Mouse (Mus musculus) neural tube, embryonic 11.5 days (tissue): ENCODE measurements around the gene Fbxo10. TPM values are rescaled to one million over a fixed set of nuclear protein-coding genes. Genes with fewer than 3 reads are reported as not detected.
"Not testable (repeated sequence)": the region's sequence is repeated elsewhere in the genome, so short reads cannot be mapped to it uniquely, and the experiment has no call there.

ENCODE experiments used
- ATAC-seq: fragments of 200-750 bp; cut with Nextera tagmentation; 2 replicates; pipeline ENCODE4 v1.8.0; 2017; ENCODE audit warnings: moderate number of reproducible peaks, mild to moderate bottlenecking, moderate TSS enrichment, moderate library complexity; ENCODE audit not compliant: insufficient read depth, low FRiP score, low TSS enrichment
- DNase-seq: peaks from one replicate; pipeline ENCODE4 v3.0.0-alpha.2; 2015; ENCODE audit warnings: low spot score
- H3K27ac ChIP-seq: fragments of 300-500 bp; sonication (generic); 2 replicates; pipeline ENCODE4 v1.5.1; 2014; ENCODE audit warnings: low read depth, mild to moderate bottlenecking, low read length
- H3K27me3 ChIP-seq: fragments of 300-500 bp; sonication (generic); 2 replicates; pipeline ENCODE4 v1.6.1; 2014; ENCODE audit warnings: mild to moderate bottlenecking, low read length, mixed read lengths; ENCODE audit not compliant: control insufficient read depth, insufficient read depth
- H3K36me3 ChIP-seq: fragments of 300-500 bp; sonication (generic); 2 replicates; pipeline ENCODE4 v1.6.1; 2014; ENCODE audit warnings: mild to moderate bottlenecking, low read length, moderate library complexity, mixed read lengths; ENCODE audit not compliant: control insufficient read depth, insufficient read depth
- H3K4me1 ChIP-seq: fragments of 300-500 bp; sonication (generic); 2 replicates; pipeline ENCODE4 v1.6.1; 2014; ENCODE audit warnings: low read length, mixed read lengths; ENCODE audit not compliant: control insufficient read depth, insufficient read depth
- H3K4me2 ChIP-seq: fragments of 300-500 bp; sonication (generic); 2 replicates; pipeline ENCODE4 v1.6.1; 2014; ENCODE audit warnings: low read depth, mild to moderate bottlenecking, moderate library complexity
- H3K4me3 ChIP-seq: fragments of 300-500 bp; sonication (generic); 2 replicates; pipeline ENCODE4 v1.5.1; 2014; ENCODE audit warnings: low read depth, low read length
- H3K9ac ChIP-seq: fragments of 300-500 bp; sonication (generic); 2 replicates; pipeline ENCODE4 v1.6.1; 2014; ENCODE audit warnings: mild to moderate bottlenecking, low read length
- H3K9me3 ChIP-seq: fragments of 300-500 bp; sonication (generic); 2 replicates; pipeline ENCODE4 v1.6.1; 2016; ENCODE audit warnings: low read length; ENCODE audit not compliant: control insufficient read depth
- WGBS: fragments of 180-500 bp; shearing (Covaris S2); extraction: QIAGEN DNeasy Blood & Tissue Kit; methylation state at CpG from one replicate; pipeline ENCODE4 v1.1.7; 2014; 5-methylcytosine and 5-hydroxymethylcytosine counted together
- polyA plus RNA-seq: library from polyadenylated mRNA; unstranded; fragments of >200 nt; fragmentation: Nextera tagmentation; extraction: Ambion mirVana; gene quantifications from 2 replicates; pipeline ENCODE4 v1.2.1, GENCODE M21; 2014

The Fbxo10 gene
- polyA plus RNA-seq, 1 experiment from 2014 or later = 9.8 TPM

- 68% methylated on average over 3 of the region's 3 CpGs for WGBS
- Histone ChIP-seq H3K27me3 (no peaks in the 10 kb centered on the region), H3K36me3 (peaks cover 2% of the 10 kb centered on the region; the same call in 1 of the 2 replicates), H3K4me2 (no peak overlapping the region), H3K4me3 (no peak overlapping the region), H3K27ac (no peak overlapping the region), H3K9me3 (no peaks in the 10 kb centered on the region), H3K4me1 (no peaks in the 10 kb centered on the region), H3K9ac (no peak overlapping the region)
- DNase-seq (no peak), ATAC-seq (no peak)
Observed at GRCm38 (mm10) chr4:44998071-44998470, 86.3 kb downstream of the Fbxo10 start.

- 91% methylated on average over 18 of the region's 18 CpGs for WGBS
- H3K9me3 ChIP-seq = no peaks in the 10 kb centered on the region
- no peak overlapping the region for H3K9ac ChIP-seq
- no peak for ATAC-seq
- no peaks in the 10 kb centered on the region for H3K4me1 ChIP-seq
- no peak overlapping the region for H3K4me3 ChIP-seq
- no peak overlapping the region for H3K27ac ChIP-seq
- no peak for DNase-seq
- H3K36me3 ChIP-seq = peaks cover 5% of the 10 kb centered on the region
- no peak overlapping the region for H3K4me2 ChIP-seq
- H3K27me3 ChIP-seq = no peaks in the 10 kb centered on the region
Observed at GRCm38 (mm10) chr4:44994776-44995175, 89.6 kb downstream of the Fbxo10 start.

- Histone ChIP-seq H3K9me3 (no peaks in the 10 kb centered on the region), H3K9ac (no peak overlapping the region), H3K36me3 (peaks cover 7% of the 10 kb centered on the region), H3K4me1 (no peaks in the 10 kb centered on the region), H3K4me2 (no peak overlapping the region), H3K27me3 (no peaks in the 10 kb centered on the region), H3K4me3 (no peak overlapping the region), H3K27ac (no peak overlapping the region)
- 93% methylated on average over 9 of the region's 9 CpGs for whole genome bisulfite sequencing
- ATAC-seq = no peak
- no peak for DNase-seq
Observed at GRCm38 (mm10) chr4:44993847-44994246, 90.6 kb downstream of the Fbxo10 start.

DNA sequence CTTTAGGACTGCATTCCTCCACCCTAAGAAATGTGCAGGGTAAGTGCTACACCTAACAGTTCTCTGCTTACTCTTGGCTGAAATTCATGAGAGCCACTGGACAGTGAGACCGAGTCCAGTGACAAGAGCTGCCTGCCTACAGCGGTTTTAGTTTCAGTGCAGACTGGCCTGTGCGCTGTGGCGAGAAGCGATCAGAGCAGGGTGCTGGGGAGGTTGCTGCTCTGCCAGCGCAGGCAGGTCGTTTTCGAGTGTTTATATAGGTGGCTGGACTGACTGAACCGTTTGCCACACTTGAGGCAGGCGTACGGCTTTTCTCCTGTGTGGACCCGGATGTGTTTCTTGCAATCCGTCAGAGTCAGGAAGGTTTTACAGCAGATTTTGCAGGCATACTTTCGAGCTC lies 91.2 kb downstream of the Fbxo10 start:
- H3K27me3 ChIP-seq, DNase-seq, H3K4me2 ChIP-seq, ATAC-seq, H3K9ac ChIP-seq, H3K36me3 ChIP-seq, H3K4me1 ChIP-seq, H3K27ac ChIP-seq, H3K9me3 ChIP-seq, H3K4me3 ChIP-seq: not testable (repeated sequence)
- 83% methylated on average over 13 of the region's 14 CpGs for WGBS

- not testable (repeated sequence) for DNase-seq, H3K9ac ChIP-seq, H3K36me3 ChIP-seq, H3K4me2 ChIP-seq, H3K27ac ChIP-seq, ATAC-seq, H3K4me3 ChIP-seq, H3K9me3 ChIP-seq, H3K27me3 ChIP-seq, H3K4me1 ChIP-seq
- WGBS = 95% methylated on average over 11 of the region's 11 CpGs
Observed at GRCm38 (mm10) chr4:44992330-44992729, 92.1 kb downstream of the Fbxo10 start.

- DNase-seq = no peak
- Histone ChIP-seq H3K4me2 (no peak overlapping the region), H3K9me3 (no peaks in the 10 kb centered on the region), H3K9ac (no peak overlapping the region), H3K27me3 (no peaks in the 10 kb centered on the region), H3K36me3 (peaks cover 7% of the 10 kb centered on the region), H3K4me3 (no peak overlapping the region), H3K4me1 (no peaks in the 10 kb centered on the region), H3K27ac (no peak overlapping the region)
- no peak for ATAC-seq
- 89% methylated on average over 5 of the region's 5 CpGs for WGBS
Observed at GRCm38 (mm10) chr4:44990560-44990959, 93.8 kb downstream of the Fbxo10 start.

Other genes with a start within 250 kb of the Fbxo10 start
- 44.7 and 45.7 TPM in 2 replicates for gene Grhpr, start 103.2 kb downstream of the Fbxo10 start, polyA plus RNA-seq
- 43.6 and 46.1 TPM in 2 replicates for gene Zbtb5, start 72.2 kb downstream of the Fbxo10 start, polyA plus RNA-seq
- 51.6 and 56.7 TPM in 2 replicates for gene Polr1e, start 66.0 kb downstream of the Fbxo10 start, polyA plus RNA-seq
- 168 and 187 TPM in 2 replicates for gene Tomm5, start 23.5 kb upstream of the Fbxo10 start, polyA plus RNA-seq
- gene Frmpd1, start 100.3 kb upstream of the Fbxo10 start, polyA plus RNA-seq = 2.9 and 3.4 TPM in 2 replicates
- gene Trmt10b, start 212.5 kb upstream of the Fbxo10 start, polyA plus RNA-seq = 21.4 and 23.3 TPM in 2 replicates